Mouse (Mus musculus): ENCODE results near the gene Riox2. TPM values are rescaled to one million over a fixed set of nuclear protein-coding genes. Genes with fewer than 3 reads are reported as not detected.
A peak's percentile ranks its signal among the peaks of the same experiment; 100 is the strongest.

Gene Riox2
- polyA plus RNA-seq, 1 experiment from 2014 or later, result 39.4 TPM

- no peak overlapping the region for H3K4me3 ChIP-seq (replicated peaks)
- peaks cover 41% of the 10 kb centered on the region for H3K36me3 ChIP-seq
- 26% methylated on average over 1 of the region's 1 CpGs for WGBS
- H3K9me3 ChIP-seq (replicated peaks), result no peaks in the 10 kb centered on the region
- H3K27ac ChIP-seq, result no peak overlapping the region
- H3K9ac ChIP-seq, result no peak overlapping the region
- no peak overlapping the region for H3K4me2 ChIP-seq
- ATAC-seq (replicated peaks; ENCODE audit: low FRiP score), result no peak
- no peaks in the 10 kb centered on the region for H3K27me3 ChIP-seq
- H3K4me1 ChIP-seq, result peaks cover 15% of the 10 kb centered on the region
Measured at GRCm38 (mm10) chr16:59474788-59475187, 3.2 kb downstream of the Riox2 start.

- no peak overlapping the region for H3K4me2 ChIP-seq
- H3K36me3 ChIP-seq, result peaks cover 72% of the 10 kb centered on the region
- H3K4me3 ChIP-seq (replicated peaks), result no peak overlapping the region
- no peak for ATAC-seq (replicated peaks; ENCODE audit: low FRiP score)
- peaks cover 8% of the 10 kb centered on the region; the same call in 1 of the 2 replicates for H3K4me1 ChIP-seq
- H3K27ac ChIP-seq, result no peak overlapping the region
- H3K9me3 ChIP-seq (replicated peaks), result no peaks in the 10 kb centered on the region
- H3K27me3 ChIP-seq, result no peaks in the 10 kb centered on the region
- H3K9ac ChIP-seq, result no peak overlapping the region
- WGBS, result 90% methylated on average over 3 of the region's 3 CpGs
Measured at GRCm38 (mm10) chr16:59477955-59478354, 6.4 kb downstream of the Riox2 start.

- Histone ChIP-seq H3K4me3 (replicated peaks) (no peak overlapping the region), H3K36me3 (peaks cover 92% of the 10 kb centered on the region)
Measured at GRCm38 (mm10) chr16:59487239-59487638, 15.7 kb downstream of the Riox2 start.

GRCm38 (mm10) chr16:59487975-59488548 is 16.5 kb downstream of the Riox2 start:
- no peak overlapping the region for H3K4me2 ChIP-seq
- H3K9me3 ChIP-seq (replicated peaks), result no peaks in the 10 kb centered on the region
- no peak for ATAC-seq (replicated peaks; ENCODE audit: low FRiP score)
- H3K4me1 ChIP-seq, result peaks cover under 1% of the 10 kb centered on the region; the same call in 1 of the 2 replicates
- H3K27me3 ChIP-seq, result no peaks in the 10 kb centered on the region
- peaks cover 92% of the 10 kb centered on the region for H3K36me3 ChIP-seq
- H3K27ac ChIP-seq, result no peak overlapping the region
- no peak overlapping the region for H3K4me3 ChIP-seq (replicated peaks)
- no peak overlapping the region for H3K9ac ChIP-seq
- WGBS, result 88% methylated on average over 9 of the region's 9 CpGs

More at GRCm38 (mm10) chr16:59487239-59487638, 15.7 kb downstream of the Riox2 start:
- no peaks in the 10 kb centered on the region for H3K4me1 ChIP-seq
- H3K27me3 ChIP-seq, result no peaks in the 10 kb centered on the region
- H3K4me2 ChIP-seq, result no peak overlapping the region
- no peak overlapping the region for H3K9ac ChIP-seq
- H3K9me3 ChIP-seq (replicated peaks), result no peaks in the 10 kb centered on the region
- ATAC-seq (replicated peaks; ENCODE audit: low FRiP score), result peak; percentile 44; the same call in 1 of the 2 replicates
- 51% methylated on average over 7 of the region's 7 CpGs for WGBS
- no peak overlapping the region for H3K27ac ChIP-seq

GRCm38 (mm10) chr16:59493199-59493598 is 21.6 kb downstream of the Riox2 start:
- H3K36me3 ChIP-seq, result peaks cover 77% of the 10 kb centered on the region

GRCm38 (mm10) chr16:59497947-59498346 is 26.4 kb downstream of the Riox2 start:
- no peak overlapping the region for H3K4me2 ChIP-seq
- no peak overlapping the region for H3K27ac ChIP-seq
- no peaks in the 10 kb centered on the region for H3K9me3 ChIP-seq (replicated peaks)
- peaks cover 2% of the 10 kb centered on the region; the same call in 1 of the 2 replicates for H3K4me1 ChIP-seq
- H3K36me3 ChIP-seq, result peaks cover 65% of the 10 kb centered on the region
- no peak for ATAC-seq (replicated peaks; ENCODE audit: low FRiP score)
- H3K4me3 ChIP-seq (replicated peaks), result no peak overlapping the region
- H3K27me3 ChIP-seq, result no peaks in the 10 kb centered on the region
- H3K9ac ChIP-seq, result no peak overlapping the region
- WGBS, result 83% methylated on average over 1 of the region's 1 CpGs

More at GRCm38 (mm10) chr16:59493199-59493598, 21.6 kb downstream of the Riox2 start:
- peak; percentile 84 for ATAC-seq (replicated peaks; ENCODE audit: low FRiP score)
- peaks cover 2% of the 10 kb centered on the region; the same call in 1 of the 2 replicates for H3K4me1 ChIP-seq
- H3K27ac ChIP-seq, result peak overlapping the region; percentile 66
- H3K9me3 ChIP-seq (replicated peaks), result no peaks in the 10 kb centered on the region
- H3K27me3 ChIP-seq, result no peaks in the 10 kb centered on the region
- no peak overlapping the region for H3K4me2 ChIP-seq
- WGBS, result 52% methylated on average over 14 of the region's 14 CpGs
- no peak overlapping the region for H3K9ac ChIP-seq
- no peak overlapping the region for H3K4me3 ChIP-seq (replicated peaks)

- no peaks in the 10 kb centered on the region for H3K9me3 ChIP-seq (replicated peaks)
- H3K27me3 ChIP-seq, result no peaks in the 10 kb centered on the region
- H3K4me3 ChIP-seq (replicated peaks), result no peak overlapping the region
- H3K4me1 ChIP-seq, result no peaks in the 10 kb centered on the region
- peaks cover 61% of the 10 kb centered on the region for H3K36me3 ChIP-seq
- no peak for ATAC-seq (replicated peaks; ENCODE audit: low FRiP score)
- H3K4me2 ChIP-seq, result no peak overlapping the region
- WGBS, result 91% methylated on average over 3 of the region's 3 CpGs
- no peak overlapping the region for H3K27ac ChIP-seq
- no peak overlapping the region for H3K9ac ChIP-seq
Measured at GRCm38 (mm10) chr16:59499180-59499579, 27.6 kb downstream of the Riox2 start.

- Histone ChIP-seq H3K27me3 (no peaks in the 10 kb centered on the region), H3K4me2 (no peak overlapping the region)
- WGBS, result 86% methylated on average over 5 of the region's 5 CpGs
Measured at GRCm38 (mm10) chr16:59509830-59510229, 38.3 kb downstream of the Riox2 start.

GRCm38 (mm10) chr16:59515169-59515568 is 43.6 kb downstream of the Riox2 start:
- Histone ChIP-seq H3K4me2 (no peak overlapping the region), H3K36me3 (peaks cover 21% of the 10 kb centered on the region; the same call in 1 of the 2 replicates), H3K9me3 (replicated peaks) (no peaks in the 10 kb centered on the region), H3K27me3 (no peaks in the 10 kb centered on the region), H3K27ac (no peak overlapping the region), H3K4me1 (no peaks in the 10 kb centered on the region), H3K4me3 (replicated peaks) (no peak overlapping the region), H3K9ac (no peak overlapping the region)
- WGBS, result 95% methylated on average over 5 of the region's 5 CpGs
- no peak for ATAC-seq (replicated peaks; ENCODE audit: low FRiP score)

More at GRCm38 (mm10) chr16:59509830-59510229, 38.3 kb downstream of the Riox2 start:
- H3K27ac ChIP-seq, result no peak overlapping the region
- no peak overlapping the region for H3K4me3 ChIP-seq (replicated peaks)
- H3K9ac ChIP-seq, result no peak overlapping the region
- H3K4me1 ChIP-seq, result no peaks in the 10 kb centered on the region
- H3K36me3 ChIP-seq, result peaks cover 27% of the 10 kb centered on the region
- no peak for ATAC-seq (replicated peaks; ENCODE audit: low FRiP score)
- no peaks in the 10 kb centered on the region for H3K9me3 ChIP-seq (replicated peaks)

- Histone ChIP-seq H3K9me3 (replicated peaks) (no peaks in the 10 kb centered on the region), H3K9ac (no peak overlapping the region), H3K27me3 (no peaks in the 10 kb centered on the region), H3K27ac (no peak overlapping the region), H3K36me3 (peaks cover 21% of the 10 kb centered on the region; the same call in 1 of the 2 replicates), H3K4me2 (no peak overlapping the region), H3K4me3 (replicated peaks) (no peak overlapping the region), H3K4me1 (no peaks in the 10 kb centered on the region)
- 93% methylated on average over 10 of the region's 10 CpGs for WGBS
- no peak for ATAC-seq (replicated peaks; ENCODE audit: low FRiP score)
Measured at GRCm38 (mm10) chr16:59516965-59517364, 45.4 kb downstream of the Riox2 start.

- WGBS, result 66% methylated on average over 15 of the region's 15 CpGs
- ATAC-seq (replicated peaks; ENCODE audit: low FRiP score), result no peak
- peaks cover 18% of the 10 kb centered on the region; the same call in 1 of the 2 replicates for H3K36me3 ChIP-seq
- no peaks in the 10 kb centered on the region for H3K27me3 ChIP-seq
- H3K9ac ChIP-seq, result no peak overlapping the region
- H3K4me2 ChIP-seq, result no peak overlapping the region
- H3K9me3 ChIP-seq (replicated peaks), result no peaks in the 10 kb centered on the region
- no peak overlapping the region for H3K27ac ChIP-seq
- no peaks in the 10 kb centered on the region for H3K4me1 ChIP-seq
- H3K4me3 ChIP-seq (replicated peaks), result no peak overlapping the region
Measured at GRCm38 (mm10) chr16:59517447-59518219, 46.1 kb downstream of the Riox2 start.

GRCm38 (mm10) chr16:59521752-59522423 is 50.3 kb downstream of the Riox2 start:
- H3K9me3 ChIP-seq (replicated peaks), result no peaks in the 10 kb centered on the region
- H3K36me3 ChIP-seq, result peaks cover 15% of the 10 kb centered on the region; the same call in 1 of the 2 replicates
- 81% methylated on average over 16 of the region's 16 CpGs for WGBS
- H3K4me2 ChIP-seq, result no peak overlapping the region
- no peak overlapping the region for H3K27ac ChIP-seq
- peaks cover 4% of the 10 kb centered on the region; the same call in 1 of the 2 replicates for H3K4me1 ChIP-seq
- H3K9ac ChIP-seq, result no peak overlapping the region
- ATAC-seq (replicated peaks; ENCODE audit: low FRiP score), result peak; percentile 26; the same call in 1 of the 2 replicates
- no peak overlapping the region for H3K4me3 ChIP-seq (replicated peaks)
- no peaks in the 10 kb centered on the region for H3K27me3 ChIP-seq
